Mouse (Mus musculus): ENCODE data around the gene Erg.

GRCm38 (mm10) chr16:95623056-95623455 is 36.7 kb upstream of the Erg start:
- TF ChIP-seq EP300 (IDR thresholded peaks at IDR 0.05; ENCODE audit: low read depth) (no peak), CTCF (IDR thresholded peaks at IDR 0.05; ENCODE audit: low read depth) (no peak)

Data from liver, postnatal 0 days (tissue).